Mouse (Mus musculus) MEL (cell line): ENCODE measurements around the gene Mylip. TPM values are rescaled to one million over a fixed set of nuclear protein-coding genes. Genes with fewer than 3 reads are reported as not detected.

Experiments used
- DNase-seq: peaks from one replicate; pipeline ENCODE4 v3.0.0; 2011; ENCODE audit warnings: low read depth, low spot score
- H3K27ac ChIP-seq: 2 replicates; pipeline ENCODE4 v1.5.1; 2012; ENCODE audit warnings: low read depth, mild to moderate bottlenecking, control low read depth, low read length, moderate library complexity; ENCODE audit not compliant: control insufficient read depth
- H3K27me3 ChIP-seq, 2 experiments: fragments of 150-350 bp in 1 of 2; sonication (generic) in 1 of 2; 2 replicates each; pipeline ENCODE4 v1.6.1; 2012; ENCODE audit warnings: low read length in 2 of 2, mild to moderate bottlenecking in 2 of 2, improper control_type of control experiment in 1 of 2, moderate library complexity in 1 of 2; ENCODE audit not compliant: insufficient read depth in 2 of 2, control insufficient read depth in 1 of 2
- H3K36me3 ChIP-seq, 2 experiments: 2 replicates each; pipeline ENCODE4 v1.6.1; 2012 to 2014; ENCODE audit warnings: low read length in 2 of 2, improper control_type of control experiment in 1 of 2, inconsistent platforms in 1 of 2, mild to moderate bottlenecking in 1 of 2; ENCODE audit not compliant: insufficient read depth in 2 of 2, control insufficient read depth in 1 of 2
- H3K4me1 ChIP-seq, 2 experiments: fragments of 150-350 bp in 1 of 2; sonication (generic) in 1 of 2; 2 replicates each; pipeline ENCODE4 v1.6.1; 2012; ENCODE audit warnings: low read length in 2 of 2, improper control_type of control experiment in 1 of 2, mild to moderate bottlenecking in 1 of 2; ENCODE audit not compliant: insufficient read depth in 2 of 2, control insufficient read depth in 1 of 2
- H3K4me3 ChIP-seq, 2 experiments: fragments of 150-350 bp in 1 of 2; sonication (generic) in 1 of 2; 2 replicates each; pipeline ENCODE4 v1.5.1; 2012; ENCODE audit warnings: low read depth in 2 of 2, low read length in 2 of 2, mild to moderate bottlenecking in 2 of 2, moderate library complexity in 2 of 2, control low read depth in 1 of 2, improper control_type of control experiment in 1 of 2; ENCODE audit not compliant: control insufficient read depth in 1 of 2, insufficient read depth in 1 of 2
- H3K79me2 ChIP-seq: 2 replicates; pipeline ENCODE4 v1.6.1; 2012; ENCODE audit warnings: mild to moderate bottlenecking, low read length, moderate library complexity; ENCODE audit not compliant: control insufficient read depth, poor library complexity, insufficient read depth
- H3K9ac ChIP-seq: 2 replicates; pipeline ENCODE4 v1.6.1; 2012; ENCODE audit warnings: low read depth, mild to moderate bottlenecking, control low read depth, low read length, moderate library complexity; ENCODE audit not compliant: control insufficient read depth, poor library complexity, severe bottlenecking
- H3K9me3 ChIP-seq: fragments of 150-350 bp; sonication (generic); replicated peaks from 2 replicates; pipeline ENCODE4 v1.6.1; 2012; ENCODE audit warnings: mild to moderate bottlenecking, low read length, improper control_type of control experiment, moderate library complexity; ENCODE audit not compliant: insufficient read depth
- BHLHE40 ChIP-seq: IDR thresholded peaks from 2 replicates; pipeline ENCODE4 v1.6.1; 2012; ENCODE audit warnings: low read depth, mild to moderate bottlenecking, inconsistent platforms, low read length, improper control_type of control experiment, borderline replicate concordance
- CHD1 ChIP-seq: IDR thresholded peaks from 2 replicates; pipeline ENCODE4 v1.6.1; 2012; ENCODE audit warnings: low read depth, mild to moderate bottlenecking, inconsistent platforms, low read length, improper control_type of control experiment
- E2F4 ChIP-seq: IDR thresholded peaks from 2 replicates; pipeline ENCODE4 v1.6.1; 2011; ENCODE audit warnings: low read depth, low read length, improper control_type of control experiment, borderline replicate concordance
- ELF1 ChIP-seq: IDR thresholded peaks from 2 replicates; pipeline ENCODE4 v1.6.1; 2014; ENCODE audit warnings: low read depth, mild to moderate bottlenecking, inconsistent platforms, low read length, improper control_type of control experiment, moderate library complexity
- ETS1 ChIP-seq: IDR thresholded peaks from 2 replicates; pipeline ENCODE4 v1.6.1; 2012; ENCODE audit warnings: low read depth, mild to moderate bottlenecking, inconsistent platforms, low read length, improper control_type of control experiment, moderate library complexity
- GABPA ChIP-seq: IDR thresholded peaks from 2 replicates; pipeline ENCODE4 v1.6.1; 2012; ENCODE audit warnings: low read depth, mild to moderate bottlenecking, inconsistent platforms, low read length, improper control_type of control experiment, moderate library complexity
- GATA1 ChIP-seq: IDR thresholded peaks from 2 replicates; pipeline ENCODE4 v1.6.1; 2011; ENCODE audit warnings: low read depth, low read length, improper control_type of control experiment
- HCFC1 ChIP-seq: IDR thresholded peaks from 2 replicates; pipeline ENCODE4 v1.6.1; 2012; ENCODE audit warnings: low read depth, mild to moderate bottlenecking, inconsistent platforms, low read length, improper control_type of control experiment, moderate library complexity
- JUND ChIP-seq: IDR thresholded peaks from 2 replicates; pipeline ENCODE4 v1.6.1; 2011; ENCODE audit warnings: low read depth, mild to moderate bottlenecking, improper control_type of control experiment, low read length
- KAT2A ChIP-seq: conservative IDR thresholded peaks from 2 replicates; pipeline ENCODE4 v1.6.1; 2012; ENCODE audit warnings: low read depth, low read length, improper control_type of control experiment, inconsistent platforms
- MAFK ChIP-seq: IDR thresholded peaks from 2 replicates; pipeline ENCODE4 v1.6.1; 2011; ENCODE audit warnings: low read depth, mild to moderate bottlenecking, low read length, improper control_type of control experiment, borderline replicate concordance
- MAX ChIP-seq: IDR thresholded peaks from 2 replicates; pipeline ENCODE4 v1.6.1; 2011; ENCODE audit warnings: low read length, improper control_type of control experiment
- MAZ ChIP-seq: IDR thresholded peaks from 2 replicates; pipeline ENCODE4 v1.6.1; 2012; ENCODE audit warnings: low read depth, mild to moderate bottlenecking, inconsistent platforms, low read length, improper control_type of control experiment
- MYB ChIP-seq: IDR thresholded peaks from 2 replicates; pipeline ENCODE4 v1.6.1; 2011; ENCODE audit warnings: mild to moderate bottlenecking, low read depth, low read length, improper control_type of control experiment
- MYC ChIP-seq: IDR thresholded peaks from 2 replicates; pipeline ENCODE4 v1.6.1; 2011; ENCODE audit warnings: low read depth, mild to moderate bottlenecking, low read length, improper control_type of control experiment, moderate library complexity
- NRF1 ChIP-seq: IDR thresholded peaks from 2 replicates; pipeline ENCODE4 v1.6.1; 2014; ENCODE audit warnings: low read depth, mild to moderate bottlenecking, inconsistent platforms, low read length, improper control_type of control experiment, moderate library complexity; ENCODE audit not compliant: poor library complexity, insufficient read depth, severe bottlenecking
- POLR2A ChIP-seq, 2 experiments: IDR thresholded peaks; 2 replicates each; pipeline ENCODE4 v1.6.1; 2011 to 2012; ENCODE audit warnings: low read length in 2 of 2, mild to moderate bottlenecking in 2 of 2, control low read depth in 1 of 2, improper control_type of control experiment in 1 of 2, low read depth in 1 of 2, moderate library complexity in 1 of 2; ENCODE audit not compliant: control insufficient read depth in 1 of 2, insufficient read depth in 1 of 2, poor library complexity in 1 of 2
- POLR2AphosphoS5 ChIP-seq: IDR thresholded peaks from 2 replicates; pipeline ENCODE4 v1.6.1; 2012; ENCODE audit warnings: low read depth, borderline replicate concordance, mild to moderate bottlenecking, inconsistent platforms, low read length, moderate library complexity, mixed read lengths
- TAL1 ChIP-seq: IDR thresholded peaks from 2 replicates; pipeline ENCODE4 v1.6.1; 2012; ENCODE audit warnings: mild to moderate bottlenecking, inconsistent platforms, low read length, moderate library complexity, mixed read lengths
- TCF12 ChIP-seq: IDR thresholded peaks from 2 replicates; pipeline ENCODE4 v1.6.1; 2014; ENCODE audit warnings: low read depth, mild to moderate bottlenecking, inconsistent platforms, low read length, improper control_type of control experiment, moderate library complexity
- UBTF ChIP-seq: IDR thresholded peaks from 2 replicates; pipeline ENCODE4 v1.6.1; 2012; ENCODE audit warnings: low read depth, mild to moderate bottlenecking, inconsistent platforms, low read length, improper control_type of control experiment, moderate library complexity, borderline replicate concordance; ENCODE audit not compliant: insufficient read depth
- USF1 ChIP-seq: IDR thresholded peaks from 2 replicates; pipeline ENCODE4 v1.6.1; 2014; ENCODE audit warnings: low read depth, mild to moderate bottlenecking, inconsistent platforms, low read length, improper control_type of control experiment, moderate library complexity
- USF2 ChIP-seq, 2 experiments: IDR thresholded peaks; 2 replicates each; pipeline ENCODE4 v1.6.1; 2011 to 2012; ENCODE audit warnings: improper control_type of control experiment in 2 of 2, low read length in 2 of 2, borderline replicate concordance in 1 of 2, inconsistent platforms in 1 of 2, low read depth in 1 of 2, mild to moderate bottlenecking in 1 of 2; ENCODE audit not compliant: insufficient read depth in 1 of 2
- ZC3H11A ChIP-seq: IDR thresholded peaks from 2 replicates; pipeline ENCODE4 v1.6.1; 2012; ENCODE audit warnings: low read depth, mild to moderate bottlenecking, inconsistent platforms, low read length, improper control_type of control experiment
- polyA plus RNA-seq, 2 experiments: library from polyadenylated mRNA; stranded (reverse) in 1 of 2; unstranded in 1 of 2; fragments of >175 nt in 1 of 2; fragments of >200 nt in 1 of 2; gene quantifications; 2 replicates each; pipeline versions ENCODE4 v1.2.1 to v1.2.4; 2012; ENCODE audit warnings: low replicate concordance in 2 of 2, low read depth in 1 of 2; ENCODE audit not compliant: insufficient read length in 2 of 2, insufficient read depth in 1 of 2, missing spikeins in 1 of 2
- total RNA-seq: library from RNA; depleted of rRNA; stranded (reverse); fragments of 300-350 nt; gene quantifications from 2 replicates; pipeline ENCODE4 v1.2.3, GENCODE M21; 2012

The Mylip gene
- total and polyA plus RNA-seq, 3 experiments = 1.4 to 7.6 TPM; not detected in 1

DNA sequence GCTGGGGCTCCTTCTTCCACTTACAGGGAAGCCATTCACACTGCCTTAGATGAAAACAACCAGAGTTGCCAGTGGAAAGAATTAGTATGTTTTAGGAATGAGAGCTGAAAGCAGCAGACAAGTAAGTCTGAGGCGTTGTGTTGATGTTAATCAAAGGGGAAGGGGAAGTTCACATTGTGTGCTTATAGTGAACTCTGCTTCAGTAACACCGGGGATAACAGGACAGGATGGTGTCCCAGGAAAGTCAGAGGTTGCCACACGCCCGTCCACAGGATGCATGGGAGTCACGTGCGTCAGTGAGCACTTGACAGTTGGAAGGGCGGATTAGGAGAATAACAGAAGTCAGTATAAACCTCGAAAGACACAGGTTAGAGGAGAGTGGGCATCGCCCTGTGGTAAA, 55.1 kb downstream of the Mylip start:
- Histone ChIP-seq H3K9me3 (no peaks in the 10 kb centered on the region), H3K27ac (no peak overlapping the region), H3K4me3 (no peak overlapping the region), H3K79me2 (no peaks in the 10 kb centered on the region), H3K36me3 (peaks cover 0 to 21% of the 10 kb centered on the region in 2 experiments; a peak in 2 of 4 replicates), H3K4me1 (peaks cover 0 to 24% of the 10 kb centered on the region in 2 experiments; a peak in 2 of 4 replicates), H3K27me3 (no peaks in the 10 kb centered on the region), H3K9ac (no peak overlapping the region)
- no peak for TF ChIP-seq ZC3H11A
- no peak for TF ChIP-seq ELF1
- TF ChIP-seq POLR2AphosphoS5 = no peak
- TF ChIP-seq MAX = 0 out of 2 replicates have a peak, but pooled peaks have one; percentile 33
- TF ChIP-seq CHD1 = no peak
- DNase-seq = peak; percentile 60

DNA sequence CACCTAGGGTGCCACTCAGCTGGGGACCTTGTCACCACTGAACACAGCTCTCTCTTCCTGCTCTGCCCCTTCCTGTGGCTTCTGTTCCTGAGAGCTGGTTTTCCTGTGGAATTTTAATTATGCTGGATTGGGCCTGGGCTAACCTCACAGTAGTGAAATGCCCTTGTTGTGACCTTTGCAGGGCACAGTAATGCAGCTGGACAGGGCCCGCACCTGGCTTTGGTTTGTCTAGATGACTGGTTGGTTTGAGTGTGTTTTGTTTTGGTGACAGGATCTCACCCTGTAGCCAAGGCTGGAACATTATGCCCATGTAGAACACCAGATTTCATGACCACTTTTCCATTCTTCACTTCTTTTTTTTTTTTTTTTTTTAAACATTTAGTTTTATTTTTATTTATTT, 57.1 kb downstream of the Mylip start:
- Histone ChIP-seq H3K79me2 (no peaks in the 10 kb centered on the region), H3K9me3 (no peaks in the 10 kb centered on the region), H3K36me3 (peaks cover 0 to 21% of the 10 kb centered on the region in 2 experiments; a peak in 2 of 4 replicates), H3K27ac (no peak overlapping the region), H3K27me3 (no peaks in the 10 kb centered on the region), H3K4me3 (no peak overlapping the region), H3K4me1 (peaks cover 0 to 24% of the 10 kb centered on the region in 2 experiments; a peak in 2 of 4 replicates), H3K9ac (no peak overlapping the region)
- DNase-seq = no peak
- TF ChIP-seq USF1 (no peak), HCFC1 (no peak), POLR2A (IDR thresholded peaks at IDR 0.05; ENCODE audit: control insufficient read depth in 1 of 2, insufficient read depth in 1 of 2, low read depth in 1 of 2, low read length in 2 of 2, poor library complexity in 1 of 2) (no peak), BHLHE40 (no peak), GABPA (no peak), MYB (no peak), ETS1 (no peak)

DNA sequence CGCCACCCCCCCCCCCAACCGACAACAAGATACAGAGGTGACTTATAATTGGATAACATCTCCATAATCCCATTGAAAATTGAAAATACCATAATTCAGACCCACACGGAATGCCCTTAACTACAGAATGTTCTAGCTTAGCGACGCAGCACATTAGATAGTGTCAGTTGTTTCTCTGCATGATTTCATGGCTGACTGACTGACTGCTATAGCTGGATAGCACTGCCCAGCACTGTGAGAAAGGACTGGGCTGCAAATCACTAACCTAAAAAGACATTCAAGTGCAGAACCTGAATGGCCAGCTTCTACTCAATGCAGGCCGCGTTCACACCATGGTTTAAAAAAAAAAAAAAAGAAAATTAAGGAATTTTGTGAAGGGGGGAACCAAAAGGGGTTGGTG, 62.9 kb downstream of the Mylip start:
- Histone ChIP-seq H3K4me1 (peaks cover 6 to 21% of the 10 kb centered on the region in 2 experiments), H3K9me3 (no peaks in the 10 kb centered on the region), H3K9ac (no peak overlapping the region), H3K36me3 (peaks cover 0 to 22% of the 10 kb centered on the region in 2 experiments; a peak in 2 of 4 replicates), H3K27ac (no peak overlapping the region), H3K79me2 (no peaks in the 10 kb centered on the region), H3K27me3 (no peaks in the 10 kb centered on the region), H3K4me3 (no peak overlapping the region)
- TF ChIP-seq POLR2A (IDR thresholded peaks at IDR 0.05; ENCODE audit: control insufficient read depth in 1 of 2, insufficient read depth in 1 of 2, low read depth in 1 of 2, low read length in 2 of 2, poor library complexity in 1 of 2) (no peak), GATA1 (no peak), E2F4 (no peak), ZC3H11A (no peak), UBTF (no peak), MAX (no peak), TCF12 (no peak), JUND (no peak), KAT2A (no peak), NRF1 (no peak), MYC (no peak), CHD1 (no peak), MAZ (no peak), MAFK (no peak), TAL1 (no peak), USF2 (IDR thresholded peaks at IDR 0.05; ENCODE audit: borderline replicate concordance in 1 of 2, insufficient read depth in 1 of 2, low read depth in 1 of 2, low read length in 2 of 2) (no peak)
- DNase-seq = no peak
